Mouse (Mus musculus): ENCODE data around the gene Clk3.

Gene Clk3

GRCm38 (mm10) chr9:57770214-57770613 is 4.6 kb upstream of the Clk3 start:
- DNase-seq = no peak

DNA sequence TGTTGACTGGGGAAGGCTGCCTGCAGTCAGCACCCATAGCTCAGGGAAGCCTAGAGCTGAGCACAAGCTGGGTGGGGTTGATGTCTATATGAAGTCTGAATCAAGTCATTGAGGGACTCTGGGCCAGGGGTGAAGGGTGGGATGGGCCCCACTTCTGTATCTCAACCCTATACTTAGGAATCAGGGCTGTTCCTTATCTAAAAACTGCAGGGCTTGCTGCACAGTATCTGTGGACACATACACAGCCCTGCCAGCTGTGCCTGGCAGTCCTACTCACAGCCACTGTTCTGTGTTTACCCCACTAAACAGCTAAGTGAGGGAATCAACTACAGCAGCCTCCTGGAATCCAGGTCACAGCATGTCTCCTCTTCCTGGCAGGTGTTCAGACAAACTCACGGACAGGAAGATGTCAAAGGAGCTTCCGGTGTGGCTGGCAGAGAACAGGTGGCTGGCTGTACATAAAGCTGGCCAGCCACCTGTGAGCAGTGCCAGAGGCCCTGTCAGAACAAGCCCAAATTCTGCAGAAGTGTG is 3.9 kb upstream of the Clk3 start:
- no peak for DNase-seq

DNA sequence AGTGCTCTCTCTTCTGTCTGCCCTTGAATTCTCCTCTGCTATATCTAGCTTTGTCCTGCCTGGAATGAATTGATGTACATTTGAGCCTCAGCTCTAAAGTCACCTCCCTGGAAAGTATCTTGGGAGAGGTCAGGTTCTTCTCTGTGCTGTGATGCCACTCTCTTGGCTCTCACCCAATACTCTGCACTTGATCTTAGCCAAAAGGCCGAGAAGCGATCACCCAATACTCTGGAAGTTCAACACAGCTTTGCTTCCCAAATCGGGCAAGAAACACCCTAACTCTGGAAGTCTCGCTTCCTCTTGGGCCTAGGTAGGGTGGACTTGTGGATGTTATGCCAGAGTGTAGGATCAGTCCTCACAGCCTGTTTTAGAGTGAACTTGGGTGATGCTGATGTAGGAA is 1.6 kb upstream of the Clk3 start:
- DNase-seq = no peak

- DNase-seq = peak; percentile 67
Measured at GRCm38 (mm10) chr9:57766431-57766830, 771 bp upstream of the Clk3 start.

DNA sequence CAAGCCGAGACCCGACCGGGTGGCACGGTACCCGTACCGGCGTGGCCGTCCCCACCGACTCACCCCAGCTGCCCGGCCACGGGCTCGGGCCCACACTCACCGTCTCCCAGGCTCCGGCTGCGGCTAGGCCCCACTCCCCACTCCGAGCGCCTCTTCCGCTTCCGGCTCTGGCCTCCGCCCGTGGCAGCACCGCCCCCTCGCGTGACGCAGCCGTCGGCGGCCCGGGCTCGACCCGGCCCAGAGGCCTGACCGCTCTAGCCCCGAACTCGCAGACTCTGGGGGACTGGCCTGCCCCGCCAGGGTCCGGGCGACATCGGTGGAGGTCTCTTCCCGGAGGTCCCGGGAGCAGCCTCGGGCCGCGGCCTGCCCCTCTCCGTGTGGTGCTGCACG is 691 bp downstream of the Clk3 start:
- DNase-seq = peak; percentile 95

GRCm38 (mm10) chr9:57764147-57764973 is 1.3 kb downstream of the Clk3 start:
- peak; percentile 83 for DNase-seq

GRCm38 (mm10) chr9:57762563-57762991 is 3.1 kb downstream of the Clk3 start:
- DNase-seq = no peak

- DNase-seq = no peak
Measured at GRCm38 (mm10) chr9:57761563-57762551, 3.8 kb downstream of the Clk3 start.

DNA sequence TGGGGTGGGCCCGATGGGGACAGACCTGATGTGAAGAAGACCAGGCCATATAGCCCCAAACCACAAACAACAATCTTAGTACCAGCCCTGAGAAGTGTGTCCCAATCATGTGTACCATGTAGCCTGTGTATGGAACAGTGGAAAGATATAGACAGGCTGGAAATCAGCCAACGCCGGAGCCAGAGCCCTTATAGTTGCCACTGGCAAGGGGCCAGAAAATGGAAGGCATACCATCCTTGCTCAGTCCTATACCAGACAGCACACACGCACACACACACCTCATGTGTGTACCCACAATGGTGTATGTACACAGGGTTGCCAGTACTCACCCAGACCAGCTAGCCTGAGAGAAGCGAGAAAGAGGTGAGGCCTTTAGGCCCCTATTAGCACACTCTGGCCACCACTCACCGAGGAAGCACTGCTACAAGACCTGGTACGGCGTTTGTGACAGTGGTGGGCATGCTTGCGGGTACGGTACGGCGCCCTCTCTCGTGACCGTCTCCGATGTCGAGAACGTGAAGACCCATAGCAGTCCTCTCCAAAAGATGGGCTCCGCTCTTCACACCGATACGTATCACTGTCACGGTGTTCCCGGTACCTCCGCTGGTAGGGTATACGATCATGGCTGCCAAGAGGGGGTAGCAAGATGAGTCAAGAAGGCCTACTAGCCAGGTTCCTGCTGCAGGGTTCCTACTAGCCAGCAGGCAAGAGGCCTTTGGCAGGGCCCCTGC is 5.1 kb downstream of the Clk3 start:
- no peak for DNase-seq

DNA sequence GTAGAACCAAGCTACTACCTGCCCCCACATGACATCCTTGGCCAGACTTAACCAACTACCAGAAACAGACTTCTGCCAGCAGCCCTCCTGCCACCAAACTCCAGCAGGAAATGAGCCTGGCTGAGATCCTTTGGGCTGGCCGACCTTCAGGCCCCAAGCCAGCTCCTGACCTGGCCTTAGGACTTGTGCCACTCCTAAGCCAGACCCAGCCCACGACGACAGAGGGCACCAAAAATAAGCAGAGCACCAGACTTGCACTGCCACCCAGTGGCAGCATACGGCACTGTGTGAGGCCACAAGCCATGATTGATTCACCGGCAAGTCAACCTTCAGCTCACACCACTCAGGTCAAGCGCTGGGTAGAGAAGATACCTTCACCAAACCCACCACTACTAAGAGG is 6.4 kb downstream of the Clk3 start:
- DNase-seq = peak; percentile 65

GRCm38 (mm10) chr9:57758528-57758927 is 7.1 kb downstream of the Clk3 start:
- peak; percentile 69 for DNase-seq

DNA sequence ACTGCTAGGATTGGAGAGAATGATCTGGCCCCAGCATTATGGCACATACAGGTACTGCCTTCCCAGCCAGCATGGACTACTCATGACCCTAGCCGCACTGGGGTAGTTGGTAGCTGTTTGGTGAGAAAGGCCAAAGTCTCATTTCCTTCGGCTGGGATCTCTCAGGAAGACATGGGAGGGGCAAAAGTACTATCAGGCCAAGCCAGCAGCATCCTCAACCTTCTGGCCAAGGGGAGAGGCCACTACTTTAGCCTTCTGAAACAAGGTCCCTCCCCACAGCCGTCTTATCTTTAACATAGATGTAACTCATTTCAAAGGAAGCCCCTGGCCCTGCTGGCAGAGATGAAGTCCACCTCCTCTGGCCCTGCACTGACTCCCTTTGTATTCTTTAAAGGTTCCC is 8.1 kb downstream of the Clk3 start:
- no peak for DNase-seq

- no peak for DNase-seq
Measured at GRCm38 (mm10) chr9:57750901-57751300, 14.8 kb downstream of the Clk3 start.

DNA sequence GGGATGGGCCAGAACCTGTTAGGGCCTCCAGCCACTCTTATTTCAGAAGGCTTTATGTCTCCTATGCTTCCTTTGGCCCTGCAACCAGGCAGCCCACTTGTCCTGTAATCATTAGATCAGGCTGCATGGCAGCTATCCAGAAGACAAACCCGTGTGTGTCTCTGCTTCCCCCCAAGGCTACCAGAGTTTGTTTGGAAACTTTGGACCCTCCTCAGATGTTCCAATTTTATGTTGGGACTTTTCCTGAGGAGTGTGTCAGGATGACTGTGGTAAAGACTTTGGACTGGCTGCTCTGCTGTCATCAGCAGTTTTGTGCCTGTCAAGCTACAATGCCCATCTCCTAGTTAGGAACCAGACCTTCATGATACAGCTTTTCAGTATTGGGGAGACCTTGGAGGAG is 16.8 kb downstream of the Clk3 start:
- DNase-seq = no peak

- DNase-seq = no peak
Measured at GRCm38 (mm10) chr9:57748137-57748536, 17.5 kb downstream of the Clk3 start.

DNA sequence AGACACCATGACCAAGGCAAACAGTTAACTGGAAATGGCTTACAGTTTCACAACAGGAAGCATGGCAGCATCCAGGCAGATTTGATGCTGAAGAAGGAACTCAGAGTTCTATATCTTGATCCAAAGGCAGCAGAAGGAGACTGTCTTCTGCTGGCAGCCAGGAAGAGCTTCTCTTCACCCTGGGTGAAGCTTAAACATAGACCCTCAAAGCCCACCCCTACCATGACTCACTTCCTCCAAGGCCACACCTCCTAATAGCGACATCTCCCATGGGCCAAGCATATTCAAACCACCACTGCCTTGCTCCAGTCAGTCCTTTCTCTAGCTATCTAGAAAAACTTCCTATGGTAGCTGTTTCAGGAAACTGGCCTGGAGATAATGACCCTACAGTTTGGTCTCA is 18.6 kb downstream of the Clk3 start:
- DNase-seq = no peak

- DNase-seq = peak; percentile 52
Measured at GRCm38 (mm10) chr9:57744462-57745091, 21.1 kb downstream of the Clk3 start.

DNA sequence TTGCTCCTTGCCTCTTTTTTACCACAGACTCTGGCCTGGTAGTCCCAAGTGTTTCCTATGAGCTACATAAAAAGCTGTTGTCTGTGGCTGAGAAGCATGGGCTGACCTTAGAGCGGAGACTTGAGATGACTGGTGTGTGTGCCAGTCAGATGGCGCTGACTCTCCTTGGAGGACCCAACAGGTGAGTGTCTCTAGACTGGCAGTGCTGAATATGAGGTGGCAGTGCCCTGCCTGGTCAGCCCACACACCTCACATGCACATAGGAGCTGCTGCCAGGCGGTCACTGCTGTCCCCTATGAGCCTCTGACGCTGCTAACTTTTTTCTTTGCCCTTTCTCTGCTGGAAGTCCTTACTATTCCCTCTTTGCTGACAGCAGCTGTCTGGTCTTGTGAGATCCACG is 25.8 kb downstream of the Clk3 start:
- DNase-seq = no peak

- DNase-seq = no peak
Measured at GRCm38 (mm10) chr9:57733606-57734005, 32.1 kb downstream of the Clk3 start.

DNA sequence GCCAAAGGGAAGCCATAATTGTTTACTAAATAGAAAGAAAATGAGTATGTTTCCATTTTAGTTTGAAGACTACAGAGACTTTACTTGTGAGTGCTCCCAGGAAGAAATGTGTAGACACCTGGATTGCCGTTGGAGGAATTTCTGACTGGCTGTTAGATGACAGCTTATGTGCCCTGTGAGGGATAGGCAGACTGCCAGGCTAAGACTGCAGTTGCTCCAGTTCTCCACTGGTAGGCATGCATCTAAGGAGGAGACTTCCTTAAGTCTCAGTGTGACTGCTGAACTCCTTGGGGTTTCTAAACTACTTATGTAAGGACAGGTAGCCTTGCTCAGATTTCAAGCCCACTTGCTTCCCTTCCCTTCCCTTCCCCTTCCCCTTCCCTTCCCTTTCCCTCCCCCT is 37.3 kb downstream of the Clk3 start:
- no peak for DNase-seq

DNA sequence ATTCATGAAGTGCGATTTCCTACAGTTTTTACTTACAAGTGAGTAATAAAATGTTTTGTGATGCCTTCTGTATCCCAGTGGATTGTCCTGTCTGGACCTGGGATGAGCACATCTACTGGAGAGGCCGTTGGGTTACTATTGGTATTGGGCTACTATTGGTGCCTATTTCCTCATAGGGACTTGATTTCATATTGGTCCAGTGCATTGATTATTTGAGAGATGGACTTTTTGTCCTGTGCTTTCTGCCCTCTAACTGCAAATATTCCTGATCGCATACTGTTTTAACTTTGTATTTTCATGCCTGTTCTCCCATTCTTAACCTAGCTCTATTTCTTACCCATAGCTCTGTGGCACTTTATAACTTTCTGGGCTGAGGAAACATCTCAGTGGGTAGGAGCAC is 41.0 kb downstream of the Clk3 start:
- no peak for DNase-seq

GRCm38 (mm10) chr9:57723796-57724195 is 41.9 kb downstream of the Clk3 start:
- no peak for DNase-seq
